Mouse (Mus musculus): ENCODE data around the gene Prap1. TPM values are rescaled to one million over a fixed set of nuclear protein-coding genes. Genes with fewer than 3 reads are reported as not detected.

Prap1 gene
- polyA plus RNA-seq, 1 experiment from 2014 or later = not detected

DNA sequence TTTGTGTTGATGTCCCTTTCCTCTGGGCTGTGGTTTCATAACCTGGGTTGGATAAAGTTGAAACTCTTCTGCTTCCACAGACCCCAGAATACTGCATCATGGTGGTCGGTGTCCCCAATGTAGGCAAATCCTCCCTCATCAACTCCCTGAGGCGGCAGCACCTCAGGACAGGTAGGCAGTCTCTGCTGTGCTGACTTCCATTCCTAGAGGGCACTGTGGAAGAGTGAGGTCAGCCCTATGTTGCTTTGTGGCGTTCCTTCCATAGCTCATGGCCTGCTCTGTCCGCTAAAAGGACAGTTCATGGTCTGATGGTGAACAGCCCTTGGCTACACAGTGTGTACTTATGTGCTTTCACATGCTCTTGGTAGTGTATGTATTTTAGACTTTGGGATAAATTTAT lies 51.4 kb downstream of the Prap1 start:
- H3K4me1 ChIP-seq (ENCODE audit: insufficient read depth) = no peaks in the 10 kb centered on the region
- DNase-seq = no peak
- no peak for TF ChIP-seq CTCF (IDR thresholded peaks at IDR 0.05; ENCODE audit: low read depth)
- no peaks in the 10 kb centered on the region for H3K27me3 ChIP-seq (ENCODE audit: insufficient read depth, low read length)
- no peak for ATAC-seq (ENCODE audit: insufficient read depth)
- H3K4me3 ChIP-seq (ENCODE audit: low read depth, low read length) = no peak overlapping the region
- H3K27ac ChIP-seq (ENCODE audit: low read depth) = no peak overlapping the region
- H3K4me2 ChIP-seq = no peak overlapping the region
- 78% methylated on average over 4 of the region's 4 CpGs for WGBS
- no peaks in the 10 kb centered on the region; the same call in 1 of the 2 replicates for H3K36me3 ChIP-seq (ENCODE audit: insufficient read depth)
- no peak overlapping the region for H3K9ac ChIP-seq
- H3K9me3 ChIP-seq (ENCODE audit: low read depth, low read length) = no peaks in the 10 kb centered on the region

Other genes with a start within 250 kb of the Prap1 start
- gene Kndc1, start 198.7 kb upstream of the Prap1 start, polyA plus RNA-seq (2014; fragmentation: Nextera tagmentation; extraction: Ambion mirVana) = 0.45 and 0.53 TPM in 2 replicates
- gene Utf1, start 149.6 kb upstream of the Prap1 start, polyA plus RNA-seq (2014; fragmentation: Nextera tagmentation; extraction: Ambion mirVana) = 0.14 TPM in 1 of 2 replicates, not detected in the other
- gene 6430531B16Rik, start 114.6 kb upstream of the Prap1 start, polyA plus RNA-seq (2014; fragmentation: Nextera tagmentation; extraction: Ambion mirVana) = 0.30 and 0.37 TPM in 2 replicates
- gene Adam8, start 100.8 kb upstream of the Prap1 start, polyA plus RNA-seq (2014; fragmentation: Nextera tagmentation; extraction: Ambion mirVana) = 1.7 and 2.0 TPM in 2 replicates
- gene Zfp511, start 57.0 kb upstream of the Prap1 start, polyA plus RNA-seq (2014; fragmentation: Nextera tagmentation; extraction: Ambion mirVana) = 39.1 and 39.5 TPM in 2 replicates
- 63.0 and 65.8 TPM in 2 replicates for gene Tubgcp2, start 56.7 kb upstream of the Prap1 start, polyA plus RNA-seq (2014; fragmentation: Nextera tagmentation; extraction: Ambion mirVana)
- not detected in 2 replicates for gene Msx3, start 44.3 kb upstream of the Prap1 start, polyA plus RNA-seq (2014; fragmentation: Nextera tagmentation; extraction: Ambion mirVana)
- 0.46 TPM in 1 of 2 replicates, not detected in the other for gene Caly, start 10.8 kb upstream of the Prap1 start, polyA plus RNA-seq (2014; fragmentation: Nextera tagmentation; extraction: Ambion mirVana)
- gene Fuom, start 9.0 kb downstream of the Prap1 start, polyA plus RNA-seq (2014; fragmentation: Nextera tagmentation; extraction: Ambion mirVana) = 10.5 and 16.5 TPM in 2 replicates
- 21.3 and 24.8 TPM in 2 replicates for gene Paox, start 22.4 kb downstream of the Prap1 start, polyA plus RNA-seq (2014; fragmentation: Nextera tagmentation; extraction: Ambion mirVana)
- gene Echs1, start 23.1 kb downstream of the Prap1 start, polyA plus RNA-seq (2014; fragmentation: Nextera tagmentation; extraction: Ambion mirVana) = 148 and 164 TPM in 2 replicates
- 24.8 and 28.4 TPM in 2 replicates for gene Mtg1, start 44.2 kb downstream of the Prap1 start, polyA plus RNA-seq (2014; fragmentation: Nextera tagmentation; extraction: Ambion mirVana)
- gene Sprn, start 61.5 kb downstream of the Prap1 start, polyA plus RNA-seq (2014; fragmentation: Nextera tagmentation; extraction: Ambion mirVana) = 0.12 and 0.20 TPM in 2 replicates
- not detected in 2 replicates for gene Olfr522, start 71.4 kb downstream of the Prap1 start, polyA plus RNA-seq (2014; fragmentation: Nextera tagmentation; extraction: Ambion mirVana)
- not detected in 2 replicates for gene Olfr523, start 79.8 kb downstream of the Prap1 start, polyA plus RNA-seq (2014; fragmentation: Nextera tagmentation; extraction: Ambion mirVana)
- not detected in 2 replicates for gene Olfr524, start 112.6 kb downstream of the Prap1 start, polyA plus RNA-seq (2014; fragmentation: Nextera tagmentation; extraction: Ambion mirVana)
- gene Cd163l1, start 124.9 kb downstream of the Prap1 start, polyA plus RNA-seq (2014; fragmentation: Nextera tagmentation; extraction: Ambion mirVana) = not detected in 2 replicates
- gene 5830411N06Rik, start 153.9 kb downstream of the Prap1 start, polyA plus RNA-seq (2014; fragmentation: Nextera tagmentation; extraction: Ambion mirVana) = not detected in 2 replicates
- not detected in 2 replicates for gene Olfr525, start 227.5 kb downstream of the Prap1 start, polyA plus RNA-seq (2014; fragmentation: Nextera tagmentation; extraction: Ambion mirVana)
- gene Olfr527, start 240.6 kb downstream of the Prap1 start, polyA plus RNA-seq (2014; fragmentation: Nextera tagmentation; extraction: Ambion mirVana) = not detected in 2 replicates